Mouse (Mus musculus) kidney, embryonic 15.5 days (tissue): ENCODE measurements around the gene Gramd1b. TPM values are rescaled to one million over a fixed set of nuclear protein-coding genes. Genes with fewer than 3 reads are reported as not detected.
"Not testable (repeated sequence)": the region's sequence is repeated elsewhere in the genome, so short reads cannot be mapped to it uniquely, and the experiment has no call there.

Source experiments
- ATAC-seq: fragments of 200-750 bp; cut with Nextera tagmentation; replicated peaks from 2 replicates; pipeline ENCODE4 v1.8.0; 2017; ENCODE audit warnings: moderate TSS enrichment; ENCODE audit not compliant: low FRiP score
- H3K27ac ChIP-seq: fragments of 300-500 bp; sonication (generic); 2 replicates; pipeline ENCODE4 v1.5.1; 2015; ENCODE audit warnings: mild to moderate bottlenecking, inconsistent platforms
- H3K27me3 ChIP-seq: fragments of 300-500 bp; sonication (generic); 2 replicates; pipeline ENCODE4 v1.6.1; 2015; ENCODE audit warnings: inconsistent platforms
- H3K36me3 ChIP-seq: fragments of 300-500 bp; sonication (generic); 2 replicates; pipeline ENCODE4 v1.6.1; 2015; ENCODE audit warnings: inconsistent platforms
- H3K4me1 ChIP-seq: fragments of 300-500 bp; sonication (generic); 2 replicates; pipeline ENCODE4 v1.6.1; 2015; ENCODE audit warnings: inconsistent platforms
- H3K4me2 ChIP-seq: fragments of 300-500 bp; sonication (generic); 2 replicates; pipeline ENCODE4 v1.6.1; 2015; ENCODE audit warnings: moderate library complexity, mild to moderate bottlenecking, inconsistent platforms
- H3K4me3 ChIP-seq: fragments of 300-500 bp; sonication (generic); replicated peaks from 2 replicates; pipeline ENCODE4 v1.5.1; 2015; ENCODE audit warnings: mild to moderate bottlenecking, inconsistent platforms
- H3K9ac ChIP-seq: fragments of 300-500 bp; sonication (generic); 2 replicates; pipeline ENCODE4 v1.6.1; 2015; ENCODE audit warnings: mild to moderate bottlenecking, inconsistent platforms
- H3K9me3 ChIP-seq: fragments of 300-500 bp; sonication (generic); replicated peaks from 2 replicates; pipeline ENCODE4 v1.6.1; 2016; ENCODE audit warnings: inconsistent platforms
- WGBS: fragments of 180-500 bp; shearing (Covaris S2); methylation state at CpG from one replicate; pipeline ENCODE4 v1.1.7; 2015; ENCODE audit warnings: mixed read lengths; 5-methylcytosine and 5-hydroxymethylcytosine counted together
- polyA plus RNA-seq: library from polyadenylated mRNA; unstranded; fragments of >200 nt; fragmentation: Nextera tagmentation; extraction: Ambion mirVana; gene quantifications from 2 replicates; pipeline ENCODE4 v1.2.1, GENCODE M21; 2015

The Gramd1b gene
- polyA plus RNA-seq, 1 experiment from 2014 or later: 10.2 TPM

DNA sequence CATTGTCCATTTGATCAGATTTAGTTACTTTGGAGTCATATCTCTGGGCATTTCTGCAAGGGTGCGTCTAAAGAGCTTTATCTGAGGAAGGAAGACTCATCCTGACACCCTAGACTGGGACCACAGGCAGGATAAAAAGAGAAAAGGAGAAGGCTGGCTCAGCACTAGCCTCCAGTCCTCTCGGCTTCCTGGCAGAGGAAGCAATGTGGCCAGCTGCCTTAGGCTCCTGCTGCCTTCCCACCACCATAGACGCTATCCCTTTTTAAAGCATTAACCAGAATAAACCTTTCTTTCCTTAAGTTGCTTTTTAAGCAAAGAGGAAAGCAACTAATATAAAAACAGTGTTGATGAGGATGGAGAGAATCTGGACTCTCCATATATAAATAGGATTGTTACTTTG lies 24.6 kb downstream of the Gramd1b start:
- Histone ChIP-seq H3K27me3 (no peaks in the 10 kb centered on the region), H3K9me3 (no peaks in the 10 kb centered on the region), H3K27ac (no peak overlapping the region), H3K4me3 (no peak overlapping the region), H3K4me2 (no peak overlapping the region), H3K4me1 (no peaks in the 10 kb centered on the region), H3K9ac (no peak overlapping the region), H3K36me3 (no peaks in the 10 kb centered on the region)
- 73% methylated on average over 3 of the region's 3 CpGs for WGBS
- ATAC-seq: no peak

DNA sequence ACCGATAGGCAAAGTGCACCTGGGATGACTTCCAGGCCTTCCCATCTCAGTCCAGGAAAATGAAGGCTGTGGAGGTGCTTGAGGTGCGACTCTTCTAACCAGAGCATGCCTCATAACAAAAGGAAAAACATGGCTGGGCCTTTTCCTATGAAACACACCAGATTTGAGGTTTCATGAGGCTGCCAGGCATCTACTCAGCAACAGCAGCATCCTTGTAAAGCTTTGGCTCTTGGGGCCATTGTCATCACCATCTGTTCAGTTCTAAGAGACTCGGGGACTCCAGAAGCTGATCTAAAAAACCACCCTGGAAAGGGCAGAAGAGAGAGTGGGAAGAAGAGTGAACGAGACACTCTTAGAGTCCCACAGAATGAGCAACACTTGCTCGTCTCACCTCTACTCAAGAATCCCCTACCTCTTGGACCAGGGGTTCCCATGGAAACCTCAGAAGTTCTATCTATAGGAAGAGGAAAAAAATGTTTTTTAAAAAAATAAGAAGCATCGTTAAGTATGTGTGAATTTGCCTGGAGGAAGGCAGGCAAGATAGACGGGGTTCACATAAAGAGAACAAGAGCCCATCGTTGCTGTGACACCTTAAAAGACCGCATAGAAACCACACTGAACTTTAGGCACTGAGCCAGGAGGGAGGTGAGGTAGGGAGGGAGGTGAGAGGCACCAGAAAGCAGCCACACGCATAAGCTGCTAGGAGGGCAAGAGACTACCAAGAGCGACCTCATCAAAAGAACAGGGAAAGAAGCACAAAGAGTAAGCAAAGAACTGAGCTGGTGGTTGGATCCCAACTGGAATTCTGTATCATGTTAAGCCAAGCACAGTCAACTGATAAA lies 25.5 kb downstream of the Gramd1b start:
- 73% methylated on average over 11 of the region's 11 CpGs for WGBS
- Histone ChIP-seq H3K36me3 (no peaks in the 10 kb centered on the region), H3K9ac (no peak overlapping the region), H3K4me2 (no peak overlapping the region), H3K9me3 (no peaks in the 10 kb centered on the region), H3K4me3 (no peak overlapping the region), H3K27me3 (no peaks in the 10 kb centered on the region), H3K4me1 (no peaks in the 10 kb centered on the region), H3K27ac (no peak overlapping the region)
- no peak for ATAC-seq

DNA sequence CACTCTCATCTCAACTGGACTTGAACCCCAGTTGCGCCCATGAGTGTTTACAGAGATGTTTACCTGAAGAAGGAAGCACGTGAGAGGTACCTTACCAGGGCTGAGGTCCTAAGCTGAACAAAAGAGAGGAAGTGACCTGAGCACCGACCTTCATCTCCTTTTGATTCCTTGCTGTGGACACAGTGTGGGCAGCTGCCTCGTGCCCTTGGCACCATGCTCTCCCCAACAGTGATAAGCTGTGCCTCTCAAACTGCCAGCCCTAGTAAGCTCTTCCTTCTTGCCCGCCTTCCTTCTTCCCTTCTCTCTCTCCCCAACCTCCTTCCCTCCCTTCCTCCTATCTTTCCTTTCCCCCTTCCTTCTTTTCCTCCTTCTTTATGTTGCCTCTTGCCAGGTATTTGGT lies 26.3 kb downstream of the Gramd1b start:
- no peak for ATAC-seq

DNA sequence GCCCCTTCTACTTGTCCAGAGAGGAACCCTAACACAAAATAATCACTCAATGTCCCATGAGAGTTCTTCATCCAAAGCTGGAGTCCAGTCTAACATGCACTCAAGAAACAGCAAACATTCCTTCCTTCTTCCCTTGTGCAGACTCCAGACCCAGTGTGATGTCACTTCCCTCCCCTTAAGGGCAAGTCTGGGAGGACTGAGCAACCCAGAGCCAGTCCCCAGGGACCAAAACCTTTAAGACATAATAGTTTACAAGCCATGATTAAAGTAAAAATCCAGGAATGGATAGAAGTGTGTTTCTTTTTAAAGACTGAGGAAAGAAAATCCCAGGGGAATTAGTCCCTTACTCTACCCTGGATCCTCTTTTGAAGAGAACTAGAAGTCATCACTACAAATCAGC lies 30.5 kb downstream of the Gramd1b start:
- no peak overlapping the region for H3K9ac ChIP-seq
- H3K4me3 ChIP-seq: no peak overlapping the region
- ATAC-seq: no peak
- H3K4me2 ChIP-seq: no peak overlapping the region
- no peak overlapping the region for H3K27ac ChIP-seq
- H3K4me1 ChIP-seq: no peaks in the 10 kb centered on the region
- H3K9me3 ChIP-seq: no peaks in the 10 kb centered on the region
- H3K36me3 ChIP-seq: no peaks in the 10 kb centered on the region
- H3K27me3 ChIP-seq: no peaks in the 10 kb centered on the region

More for the DNA sequence above, 26.3 kb downstream of the Gramd1b start:
- Histone ChIP-seq H3K4me1 (no peaks in the 10 kb centered on the region), H3K9ac (no peak overlapping the region), H3K4me2 (no peak overlapping the region), H3K9me3 (no peaks in the 10 kb centered on the region), H3K27ac (no peak overlapping the region), H3K36me3 (no peaks in the 10 kb centered on the region), H3K4me3 (no peak overlapping the region), H3K27me3 (no peaks in the 10 kb centered on the region)
- WGBS: 87% methylated on average over 5 of the region's 5 CpGs

DNA sequence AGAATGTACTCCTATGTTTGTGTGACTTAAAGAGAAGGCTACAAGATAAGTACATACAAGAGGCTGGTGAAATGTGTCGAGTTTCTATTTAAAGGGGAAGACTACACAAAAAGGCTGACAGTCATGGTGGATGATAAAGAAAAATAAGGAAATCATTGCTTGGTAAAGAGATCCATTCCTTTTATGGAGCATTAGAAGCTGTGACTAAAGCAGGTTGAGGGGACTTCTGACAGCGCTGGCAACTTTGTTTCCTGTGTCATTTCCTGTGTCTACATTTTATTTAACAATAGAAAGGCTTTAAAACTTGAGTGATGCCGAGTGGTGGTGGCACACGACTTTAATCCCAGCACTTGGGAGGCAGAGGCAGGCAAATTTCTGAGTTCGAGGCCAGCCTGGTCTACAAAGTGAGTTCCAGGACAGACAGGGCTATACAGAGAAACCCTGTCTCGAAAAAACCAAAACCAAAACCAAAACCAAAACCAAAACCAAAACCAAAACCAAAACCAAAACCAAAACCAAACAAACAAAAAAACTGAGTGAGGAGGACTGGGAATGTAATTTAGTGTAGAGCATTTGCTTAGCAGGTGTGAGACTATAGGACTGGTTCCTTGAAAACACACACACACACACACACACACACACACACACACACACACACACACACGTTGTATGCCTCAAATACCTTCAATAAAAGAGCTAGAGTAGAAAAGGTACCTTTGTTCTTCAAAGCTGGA lies 48.7 kb downstream of the Gramd1b start:
- not testable (repeated sequence) for H3K4me2 ChIP-seq, H3K4me3 ChIP-seq, H3K27me3 ChIP-seq, H3K4me1 ChIP-seq, H3K9me3 ChIP-seq, H3K9ac ChIP-seq, H3K27ac ChIP-seq, ATAC-seq, H3K36me3 ChIP-seq
- 77% methylated on average over 7 of the region's 7 CpGs for WGBS

DNA sequence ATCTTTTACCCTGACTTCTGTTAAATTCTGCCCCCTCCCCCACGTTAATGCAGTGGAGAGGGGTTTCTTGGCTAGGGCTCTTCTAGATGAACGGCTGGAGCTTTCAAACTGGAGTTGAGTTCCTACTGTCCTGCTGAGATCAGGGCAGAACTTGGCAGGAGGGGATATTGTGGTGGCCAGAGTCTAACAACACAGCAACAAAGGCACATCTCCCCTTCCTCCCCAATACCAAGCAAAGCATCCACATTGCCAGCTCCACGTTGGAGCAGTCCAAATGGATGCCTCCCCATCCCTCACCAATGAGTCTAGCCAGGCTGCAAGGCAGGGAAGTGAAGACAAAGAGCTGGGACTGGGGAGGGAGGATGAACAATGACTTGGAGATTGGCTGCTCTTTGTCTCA lies 49.9 kb downstream of the Gramd1b start:
- Histone ChIP-seq H3K4me1 (no peaks in the 10 kb centered on the region), H3K27me3 (no peaks in the 10 kb centered on the region), H3K9ac (no peak overlapping the region), H3K9me3 (no peaks in the 10 kb centered on the region), H3K4me3 (no peak overlapping the region), H3K27ac (no peak overlapping the region), H3K4me2 (no peak overlapping the region), H3K36me3 (no peaks in the 10 kb centered on the region)
- no peak for ATAC-seq
- 59% methylated on average over 3 of the region's 3 CpGs for WGBS

DNA sequence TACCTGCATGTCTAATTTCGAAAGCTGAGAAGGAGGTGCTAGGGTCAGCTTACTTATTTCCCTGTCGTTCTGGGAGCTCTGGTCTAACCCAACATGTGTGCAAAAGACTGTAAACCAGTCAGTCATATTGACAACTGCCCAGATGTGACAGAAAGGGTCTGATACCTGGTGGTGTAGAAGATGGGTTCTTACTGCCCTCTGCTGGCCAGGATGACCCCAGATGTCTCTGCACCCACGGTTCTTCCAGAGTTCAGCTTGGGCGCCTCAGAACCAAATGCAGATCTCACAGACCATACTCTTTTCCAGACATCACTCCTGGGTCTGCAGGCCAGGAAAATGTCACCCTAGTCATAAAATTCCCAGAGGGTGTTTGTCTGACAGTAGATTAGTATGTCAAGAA lies 51.9 kb downstream of the Gramd1b start:
- 37% methylated on average over 4 of the region's 4 CpGs for WGBS
- Histone ChIP-seq H3K4me1 (no peaks in the 10 kb centered on the region), H3K4me2 (no peak overlapping the region), H3K4me3 (no peak overlapping the region), H3K9me3 (no peaks in the 10 kb centered on the region), H3K27me3 (no peaks in the 10 kb centered on the region), H3K9ac (no peak overlapping the region), H3K36me3 (no peaks in the 10 kb centered on the region), H3K27ac (no peak overlapping the region)
- no peak for ATAC-seq

DNA sequence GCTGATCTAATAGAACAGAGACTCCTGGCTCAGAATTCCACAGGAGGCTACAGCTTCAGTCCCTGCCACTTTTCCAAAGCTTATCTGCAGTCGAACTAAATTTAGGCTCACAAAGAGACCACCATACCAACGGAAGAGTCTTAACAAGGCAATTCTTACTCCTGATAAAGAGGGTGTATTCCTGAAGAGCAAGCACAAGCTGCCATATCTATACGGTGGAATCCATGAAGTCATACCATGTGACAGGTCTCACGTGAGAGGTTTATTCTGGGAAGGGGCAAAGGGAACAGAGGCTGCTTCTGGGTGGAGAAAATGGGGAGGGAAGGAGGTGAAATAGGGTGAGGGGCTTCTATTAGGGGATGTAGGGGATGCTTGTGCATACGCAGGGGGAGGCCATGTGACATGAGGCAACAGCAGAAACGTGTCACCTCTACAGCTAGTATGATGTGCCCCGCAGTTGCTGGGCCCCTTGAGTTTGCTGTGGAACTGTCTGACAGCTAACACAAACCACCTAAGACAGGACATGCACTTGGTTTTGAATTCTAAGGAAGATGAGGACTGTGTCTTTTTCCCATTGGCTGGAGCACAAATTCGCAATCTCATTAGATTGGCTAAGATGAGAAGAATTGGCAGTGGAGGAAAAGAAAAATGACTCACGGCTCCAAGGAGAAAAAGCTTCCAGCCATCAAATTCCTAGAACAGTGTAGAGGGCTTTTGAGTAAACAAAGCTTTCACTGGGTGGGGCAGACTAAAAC lies 52.9 kb downstream of the Gramd1b start:
- no peak overlapping the region for H3K4me3 ChIP-seq
- H3K4me1 ChIP-seq: no peaks in the 10 kb centered on the region
- no peak overlapping the region for H3K9ac ChIP-seq
- H3K36me3 ChIP-seq: no peaks in the 10 kb centered on the region
- no peak overlapping the region for H3K27ac ChIP-seq
- H3K4me2 ChIP-seq: no peak overlapping the region
- ATAC-seq: no peak
- no peaks in the 10 kb centered on the region for H3K27me3 ChIP-seq
- WGBS: 84% methylated on average over 9 of the region's 9 CpGs
- H3K9me3 ChIP-seq: no peaks in the 10 kb centered on the region

DNA sequence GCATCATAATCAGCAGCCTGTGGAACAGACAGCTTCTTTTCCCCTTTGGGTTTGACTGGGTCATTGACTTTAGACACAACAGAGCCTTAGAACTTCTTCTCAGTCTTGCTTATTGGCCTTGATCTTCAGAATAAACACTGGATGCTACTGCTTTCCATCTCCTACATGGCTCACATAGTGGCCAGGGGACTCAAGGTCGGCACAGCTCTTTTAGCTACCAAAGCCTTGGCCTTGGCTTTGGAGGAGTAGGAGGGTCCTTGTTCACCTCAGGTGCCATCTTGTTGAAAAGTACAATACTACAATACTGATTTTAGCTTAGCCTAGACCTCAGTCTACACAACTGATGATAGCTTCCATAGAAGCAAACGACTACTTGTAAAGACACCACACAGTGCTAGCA lies 53.6 kb downstream of the Gramd1b start:
- Histone ChIP-seq H3K27me3 (no peaks in the 10 kb centered on the region), H3K9me3 (no peaks in the 10 kb centered on the region), H3K27ac (no peak overlapping the region), H3K36me3 (no peaks in the 10 kb centered on the region), H3K9ac (no peak overlapping the region), H3K4me1 (no peaks in the 10 kb centered on the region), H3K4me2 (no peak overlapping the region), H3K4me3 (no peak overlapping the region)
- ATAC-seq: no peak
- WGBS: 87% methylated on average over 2 of the region's 2 CpGs

DNA sequence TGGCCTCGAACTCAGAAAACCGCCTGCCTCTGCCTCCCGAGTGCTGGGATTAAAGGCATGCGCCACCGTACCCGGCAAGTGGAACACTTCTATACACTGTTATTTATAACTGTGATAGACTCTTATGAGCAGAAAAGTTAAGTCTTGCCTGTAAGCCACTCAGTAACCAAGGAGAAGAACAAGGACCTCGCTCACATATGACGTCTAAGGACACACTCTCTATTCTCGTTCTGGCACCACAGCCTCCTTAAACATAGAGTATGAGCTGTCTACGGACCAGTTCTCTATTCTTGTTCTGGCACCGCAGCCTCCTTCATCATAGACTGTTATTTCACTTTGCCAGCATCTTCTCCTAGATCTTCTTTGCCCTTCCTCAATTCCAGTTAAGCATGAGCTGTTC lies 55.1 kb downstream of the Gramd1b start:
- Histone ChIP-seq H3K9me3 (no peaks in the 10 kb centered on the region), H3K4me2 (no peak overlapping the region), H3K4me3 (no peak overlapping the region), H3K4me1 (no peaks in the 10 kb centered on the region), H3K9ac (no peak overlapping the region), H3K36me3 (no peaks in the 10 kb centered on the region), H3K27me3 (no peaks in the 10 kb centered on the region), H3K27ac (no peak overlapping the region)
- 90% methylated on average over 11 of the region's 11 CpGs for WGBS
- no peak for ATAC-seq

DNA sequence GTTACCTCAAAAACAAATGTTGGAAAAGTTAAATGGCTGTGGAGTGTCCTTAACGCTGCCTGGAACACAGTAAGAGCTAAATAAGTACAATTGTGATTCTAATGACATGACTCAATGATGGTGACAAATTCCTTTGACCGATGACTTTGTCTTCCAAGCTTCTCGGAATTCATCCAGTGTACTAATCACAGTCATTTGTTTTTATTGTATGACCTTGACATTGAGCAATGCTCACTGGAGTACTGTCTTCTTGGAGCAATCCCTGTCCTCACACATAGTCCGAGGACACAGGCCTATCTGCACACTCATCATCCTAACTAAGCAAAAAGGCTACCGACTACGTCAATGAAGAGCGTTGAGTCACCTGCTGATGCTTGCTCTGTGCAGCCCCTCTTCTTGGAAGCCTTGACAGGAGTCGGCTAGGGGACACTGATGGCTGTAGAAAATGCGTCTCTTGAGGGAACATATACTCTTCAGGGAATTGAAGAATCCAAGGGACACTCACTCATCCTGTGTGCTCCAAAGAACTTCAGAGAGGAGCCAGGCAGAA lies 58.1 kb downstream of the Gramd1b start:
- no peak overlapping the region for H3K4me2 ChIP-seq
- 88% methylated on average over 9 of the region's 9 CpGs for WGBS
- no peak for ATAC-seq

More for the DNA sequence above, 58.1 kb downstream of the Gramd1b start:
- H3K4me1 ChIP-seq: no peaks in the 10 kb centered on the region
- no peaks in the 10 kb centered on the region for H3K9me3 ChIP-seq
- H3K4me3 ChIP-seq: no peak overlapping the region
- H3K27me3 ChIP-seq: no peaks in the 10 kb centered on the region
- no peak overlapping the region for H3K27ac ChIP-seq
- H3K9ac ChIP-seq: no peak overlapping the region
- no peaks in the 10 kb centered on the region for H3K36me3 ChIP-seq
